Mouse (Mus musculus): ENCODE data around the gene Upf2.
"Not testable (repeated sequence)": the region's sequence is repeated elsewhere in the genome, so short reads cannot be mapped to it uniquely, and the experiment has no call there.

Gene Upf2

GRCm38 (mm10) chr2:5950305-5950704, 964 bp upstream of the Upf2 start:
- DNase-seq: peak; percentile 43 to 57

DNA sequence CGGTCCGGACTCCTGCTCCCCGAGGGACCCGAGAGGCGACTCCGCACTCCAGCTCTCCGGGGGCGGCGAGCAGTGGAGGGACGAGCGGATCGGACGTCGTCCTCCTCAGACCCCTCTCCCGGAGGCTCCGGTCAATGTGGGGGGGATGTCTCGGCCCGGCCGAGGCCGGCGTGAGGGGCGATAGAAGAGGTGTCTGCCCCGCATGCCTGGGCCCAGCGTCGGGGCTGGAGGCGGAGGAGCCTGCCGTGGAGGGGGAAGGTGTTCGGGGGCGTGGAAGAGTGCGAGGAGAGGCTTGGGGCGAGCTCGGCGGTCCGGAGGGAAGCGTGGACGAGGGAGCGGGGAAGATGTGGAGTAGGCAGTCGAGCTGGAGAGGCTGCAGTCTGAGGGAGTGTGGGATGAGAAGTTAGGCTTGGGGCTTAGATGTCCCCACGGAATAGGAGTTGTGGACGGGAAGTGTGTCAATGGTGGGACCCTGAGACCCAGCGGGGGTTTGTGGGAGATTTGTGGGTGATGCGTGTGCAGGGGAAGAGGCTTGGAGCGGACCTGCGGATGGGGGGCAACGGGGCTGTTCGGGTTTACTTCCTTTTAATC, 447 bp downstream of the Upf2 start:
- DNase-seq: peak; percentile 36 to 72

GRCm38 (mm10) chr2:5957705-5958104, 6.4 kb downstream of the Upf2 start:
- DNase-seq: no peak

GRCm38 (mm10) chr2:5962265-5962664, 11.0 kb downstream of the Upf2 start:
- DNase-seq: no peak

DNA sequence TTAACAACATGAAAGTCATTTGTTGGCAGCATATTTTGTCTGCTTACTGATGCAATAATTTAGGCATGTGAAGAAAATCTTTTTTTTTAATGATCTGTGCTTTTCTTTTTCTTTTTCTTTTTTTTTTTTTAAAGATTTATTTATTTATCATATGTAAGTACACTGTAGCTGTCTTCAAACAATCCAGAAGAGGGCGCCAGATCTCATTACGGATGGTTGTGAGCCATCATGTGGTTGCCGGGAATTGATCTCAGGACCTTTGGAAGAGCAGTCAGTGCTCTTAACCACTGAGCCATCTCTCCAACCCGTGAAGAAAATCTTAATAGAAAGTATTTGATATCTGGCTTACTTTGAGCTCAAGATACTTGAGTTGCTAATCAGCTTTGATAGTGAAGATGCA, 12.5 kb downstream of the Upf2 start:
- DNase-seq: not testable (repeated sequence)

- DNase-seq: no peak
Observed at GRCm38 (mm10) chr2:5965972-5966371, 14.7 kb downstream of the Upf2 start.

DNA sequence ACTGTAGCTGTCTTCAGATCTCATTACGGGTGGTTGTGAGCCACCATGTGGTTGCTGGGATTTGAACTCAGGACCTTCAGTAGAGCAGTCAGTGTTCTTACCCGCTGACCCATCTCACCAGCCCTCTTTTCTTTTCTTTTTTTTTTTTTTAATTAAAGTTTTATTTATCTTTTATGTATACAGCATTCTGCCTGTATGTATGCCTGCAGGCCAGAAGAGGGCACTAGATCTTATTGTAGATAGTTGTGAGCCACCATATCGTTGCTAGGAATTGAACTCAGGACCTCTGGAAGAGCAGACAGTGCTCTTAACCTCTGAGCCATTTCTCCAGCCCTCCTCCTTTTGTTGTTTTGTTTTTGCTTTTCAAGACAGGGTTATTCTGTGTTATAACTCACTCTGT, 19.4 kb downstream of the Upf2 start:
- DNase-seq: not testable (repeated sequence)

GRCm38 (mm10) chr2:5977532-5977931, 26.3 kb downstream of the Upf2 start:
- DNase-seq: no peak

- DNase-seq: peak in 1 of 2 experiments; percentile 69
Observed at GRCm38 (mm10) chr2:5995538-5995937, 44.3 kb downstream of the Upf2 start.

DNA sequence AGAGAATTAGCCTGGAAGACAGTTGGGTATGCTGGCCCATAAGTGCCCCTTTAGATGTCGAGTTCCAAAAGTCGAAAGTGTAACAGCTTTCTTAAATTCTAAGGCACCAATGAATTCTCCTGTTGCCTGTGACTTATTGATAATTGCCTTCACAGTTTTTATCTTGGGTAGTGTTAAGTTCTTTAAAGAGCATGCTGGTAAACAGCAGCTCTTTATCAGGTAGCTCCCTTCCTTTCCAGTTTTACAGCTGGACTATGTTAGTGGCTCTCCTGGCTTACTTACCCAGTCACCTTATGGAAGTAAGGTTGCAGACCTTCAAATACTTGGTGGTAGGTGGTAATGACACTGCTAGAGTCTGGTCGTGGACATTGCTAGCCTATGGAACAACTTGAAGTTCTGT, 52.7 kb downstream of the Upf2 start:
- DNase-seq: no peak

GRCm38 (mm10) chr2:6014532-6014931, 63.3 kb downstream of the Upf2 start:
- no peak for DNase-seq

DNA sequence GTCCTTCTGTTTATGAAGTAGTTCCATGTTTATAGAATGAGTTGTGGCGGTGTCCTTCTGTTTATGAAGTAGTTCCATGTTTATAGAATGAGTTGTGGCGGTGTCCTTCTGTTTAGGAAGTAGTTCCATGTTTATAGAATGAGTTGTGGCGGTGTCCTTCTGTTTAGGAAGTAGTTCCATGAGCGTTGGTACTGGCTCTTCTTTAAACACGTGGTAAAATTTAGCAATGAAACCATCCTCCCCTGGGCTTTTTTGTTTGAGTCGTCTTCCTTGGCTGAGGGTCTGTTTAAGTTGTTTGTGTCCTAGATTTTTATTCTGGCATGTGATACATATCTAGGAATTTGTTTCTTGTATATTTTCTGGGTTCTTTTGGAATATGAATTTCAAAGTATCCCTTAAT, 63.9 kb downstream of the Upf2 start:
- not testable (repeated sequence) for DNase-seq

GRCm38 (mm10) chr2:6020570-6020969, 69.3 kb downstream of the Upf2 start:
- no peak for DNase-seq

GRCm38 (mm10) chr2:6042644-6043043, 91.4 kb downstream of the Upf2 start:
- DNase-seq: no peak

DNA sequence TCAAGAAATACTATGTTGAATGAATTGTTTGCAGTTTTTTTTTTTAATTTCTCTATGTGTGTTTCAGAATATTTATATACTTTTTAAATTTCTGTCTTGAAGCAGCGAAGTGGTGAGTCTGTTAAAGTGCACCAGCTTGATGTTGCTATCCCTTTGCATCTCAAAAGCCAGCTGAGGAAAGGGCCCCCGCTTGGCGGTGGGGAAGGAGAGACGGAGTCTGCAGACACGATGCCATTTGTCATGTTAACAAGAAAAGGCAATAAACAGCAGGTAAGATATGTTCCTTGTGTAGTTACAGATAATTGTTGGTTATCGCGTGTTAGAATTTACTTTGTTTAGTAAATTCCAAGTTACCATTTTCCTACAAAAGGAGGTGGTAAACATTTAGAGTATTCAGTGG, 95.5 kb downstream of the Upf2 start:
- no peak for DNase-seq

DNA sequence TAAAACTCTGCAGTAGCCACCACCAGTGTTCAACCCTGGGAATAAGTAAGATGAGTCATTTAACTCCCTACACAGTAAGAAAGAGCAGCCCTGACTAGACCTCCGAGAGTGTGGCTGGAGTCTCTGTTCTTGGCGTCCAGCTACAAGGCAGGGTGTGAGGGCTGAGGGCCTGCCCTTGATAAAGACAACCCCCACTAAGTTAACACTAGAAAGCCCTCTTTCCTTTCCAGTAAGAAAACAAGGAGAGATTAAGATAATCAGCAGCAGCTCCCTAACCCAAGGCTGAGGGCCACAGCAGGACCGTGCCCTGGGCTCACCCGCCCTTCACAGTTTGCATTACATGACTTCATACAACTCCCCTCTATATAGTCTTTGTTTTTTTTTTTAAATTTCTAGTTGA, 97.3 kb downstream of the Upf2 start:
- no peak for DNase-seq

GRCm38 (mm10) chr2:6049018-6049417, 97.7 kb downstream of the Upf2 start:
- DNase-seq: no peak

DNA sequence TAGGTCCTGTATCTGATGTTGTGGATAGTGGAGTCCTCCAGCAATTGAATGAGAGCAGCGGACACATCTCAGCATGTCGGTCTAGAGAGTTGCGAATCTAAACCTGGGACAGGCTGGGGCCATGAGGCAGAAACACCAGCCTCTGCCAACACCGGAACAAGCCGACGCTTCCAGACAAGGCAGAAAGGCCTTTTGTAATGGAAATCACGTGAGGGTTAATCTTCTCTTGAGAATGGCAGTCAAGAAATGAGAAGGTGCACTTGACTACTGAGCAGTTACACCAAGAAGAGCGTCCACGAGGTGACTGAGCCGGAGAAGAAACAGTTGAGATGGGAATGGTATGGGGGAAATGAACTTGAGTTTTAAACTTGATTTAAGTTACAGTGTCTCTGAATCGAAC, 104.2 kb downstream of the Upf2 start:
- no peak for DNase-seq

DNA sequence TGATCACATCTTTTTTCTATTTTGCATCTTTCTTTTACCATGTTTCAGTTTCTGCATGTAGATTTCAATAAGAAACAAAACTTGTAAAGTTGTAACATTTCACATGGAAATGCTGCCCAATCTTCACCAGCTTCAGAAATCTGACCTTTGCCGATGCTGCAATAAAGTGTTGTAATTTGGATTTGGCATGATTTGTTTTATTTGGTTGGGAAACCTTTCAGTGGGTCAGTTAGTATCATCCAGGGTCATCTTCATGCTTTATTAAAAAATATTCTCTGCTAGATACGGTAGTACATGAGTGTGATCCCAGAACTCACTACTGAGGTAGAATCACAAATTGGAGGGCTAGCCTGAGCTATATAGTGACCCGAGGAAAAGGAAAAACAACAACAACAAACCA, 105.2 kb downstream of the Upf2 start:
- DNase-seq: no peak

DNA sequence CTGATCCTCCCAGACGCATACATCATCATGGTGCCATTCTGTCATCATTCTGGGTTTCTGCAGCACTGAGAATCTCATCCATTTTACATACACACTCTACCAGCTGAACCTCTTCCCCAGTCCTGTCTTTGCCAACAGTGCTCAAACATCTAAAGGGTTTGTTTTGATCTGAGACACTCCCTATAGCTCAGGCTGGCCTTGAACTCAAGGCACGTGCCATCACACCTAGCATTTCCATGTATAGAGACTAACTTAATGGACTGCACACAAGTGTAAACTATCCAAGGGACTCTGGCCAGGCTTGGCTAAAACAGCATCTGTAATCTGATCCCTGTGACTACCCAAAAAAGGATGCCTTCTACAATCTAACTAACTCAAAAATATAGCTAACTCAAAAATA, 108.0 kb downstream of the Upf2 start:
- no peak for DNase-seq

GRCm38 (mm10) chr2:6060071-6060804, 109.0 kb downstream of the Upf2 start:
- DNase-seq: no peak

DNA sequence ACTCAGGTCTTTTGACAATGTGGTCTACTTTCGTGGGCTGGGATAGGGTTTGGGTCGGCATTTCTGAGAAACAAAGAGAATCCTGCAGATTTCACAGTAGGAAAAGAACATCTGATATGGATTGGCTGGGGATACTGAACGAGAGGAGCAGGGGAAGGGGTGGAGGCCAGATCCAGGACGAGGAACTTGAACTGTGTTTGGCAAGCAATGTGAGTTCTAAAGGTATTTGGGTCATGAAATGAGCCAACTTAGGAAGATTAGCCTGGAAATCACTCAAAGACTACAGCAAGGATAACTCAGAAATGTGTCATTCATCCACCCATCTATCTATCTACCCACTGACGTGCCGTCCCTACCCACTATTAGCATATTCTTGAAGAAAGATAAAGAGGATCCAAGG, 116.1 kb downstream of the Upf2 start:
- no peak for DNase-seq

- no peak for DNase-seq
Observed at GRCm38 (mm10) chr2:6070925-6071324, 119.7 kb downstream of the Upf2 start.

- DNase-seq: no peak
Observed at GRCm38 (mm10) chr2:6071598-6072440, 120.5 kb downstream of the Upf2 start.
